Mouse (Mus musculus) kidney, embryonic 14.5 days (tissue): Measurements from ENCODE around the gene Idh3b. TPM values are rescaled to one million over a fixed set of nuclear protein-coding genes. Genes with fewer than 3 reads are reported as not detected.

Experiments
- ATAC-seq: fragments of 200-750 bp; cut with Nextera tagmentation; 2 replicates; pipeline ENCODE4 v1.8.0; 2017; ENCODE audit warnings: moderate number of reproducible peaks, mild to moderate bottlenecking, moderate TSS enrichment, moderate library complexity; ENCODE audit not compliant: low FRiP score, low TSS enrichment
- H3K27ac ChIP-seq: fragments of 300-500 bp; sonication (generic); 2 replicates; pipeline ENCODE4 v1.5.1; 2014; ENCODE audit warnings: low read depth, mild to moderate bottlenecking, low read length, moderate library complexity, mixed read lengths
- H3K27me3 ChIP-seq: fragments of 300-500 bp; sonication (generic); 2 replicates; pipeline ENCODE4 v1.6.1; 2014; ENCODE audit warnings: mild to moderate bottlenecking, low read length; ENCODE audit not compliant: control insufficient read depth, insufficient read depth
- H3K36me3 ChIP-seq: fragments of 300-500 bp; sonication (generic); 2 replicates; pipeline ENCODE4 v1.6.1; 2014; ENCODE audit warnings: low read length, mixed read lengths; ENCODE audit not compliant: control insufficient read depth, insufficient read depth
- H3K4me1 ChIP-seq: fragments of 300-500 bp; sonication (generic); 2 replicates; pipeline ENCODE4 v1.6.1; 2014; ENCODE audit warnings: low read length, mixed read lengths; ENCODE audit not compliant: control insufficient read depth, insufficient read depth
- H3K4me2 ChIP-seq: fragments of 300-500 bp; sonication (generic); replicated peaks from 2 replicates; pipeline ENCODE4 v1.6.1; 2014; ENCODE audit warnings: low read depth, mild to moderate bottlenecking, low read length
- H3K4me3 ChIP-seq: fragments of 300-500 bp; sonication (generic); 2 replicates; pipeline ENCODE4 v1.5.1; 2014; ENCODE audit warnings: mild to moderate bottlenecking, low read length
- H3K9ac ChIP-seq: fragments of 300-500 bp; sonication (generic); 2 replicates; pipeline ENCODE4 v1.6.1; 2014; ENCODE audit warnings: low read depth, mild to moderate bottlenecking, low read length, moderate library complexity
- H3K9me3 ChIP-seq: fragments of 300-500 bp; sonication (generic); 2 replicates; pipeline ENCODE4 v1.6.1; 2016; ENCODE audit warnings: low read length; ENCODE audit not compliant: control insufficient read depth
- WGBS: fragments of 180-500 bp; shearing (Covaris S2); extraction: QIAGEN DNeasy Blood & Tissue Kit; methylation state at CpG from one replicate; pipeline ENCODE4 v1.1.7; 2014; 5-methylcytosine and 5-hydroxymethylcytosine counted together
- polyA plus RNA-seq: library from polyadenylated mRNA; unstranded; fragments of >200 nt; fragmentation: Nextera tagmentation; extraction: Ambion mirVana; gene quantifications from 2 replicates; pipeline ENCODE4 v1.2.1, GENCODE M21; 2014

The Idh3b gene
- polyA plus RNA-seq, 1 experiment from 2014 or later: 181 TPM

- H3K36me3 ChIP-seq: no peaks in the 10 kb centered on the region
- no peak overlapping the region for H3K9ac ChIP-seq
- no peaks in the 10 kb centered on the region for H3K9me3 ChIP-seq
- H3K4me2 ChIP-seq: no peak overlapping the region
- 70% methylated on average over 7 of the region's 7 CpGs for WGBS
- H3K27ac ChIP-seq: no peak overlapping the region
- no peaks in the 10 kb centered on the region for H3K27me3 ChIP-seq
- H3K4me1 ChIP-seq: no peaks in the 10 kb centered on the region
- no peak overlapping the region for H3K4me3 ChIP-seq
- no peak for ATAC-seq
These were observed 36.1 kb downstream of the Idh3b start for GRCm38 (mm10) chr2:130248226-130248625.

GRCm38 (mm10) chr2:130246912-130247311 is 37.4 kb downstream of the Idh3b start:
- Histone ChIP-seq H3K4me3 (no peak overlapping the region), H3K9me3 (no peaks in the 10 kb centered on the region), H3K9ac (no peak overlapping the region), H3K4me1 (no peaks in the 10 kb centered on the region), H3K4me2 (no peak overlapping the region), H3K36me3 (no peaks in the 10 kb centered on the region), H3K27me3 (no peaks in the 10 kb centered on the region), H3K27ac (no peak overlapping the region)
- no peak for ATAC-seq
- WGBS: 49% methylated on average over 9 of the region's 9 CpGs

Other genes with a start within 250 kb of the Idh3b start
- gene Tgm6, start 172.1 kb downstream of the Idh3b start, polyA plus RNA-seq: not detected in 2 replicates
- gene Snrpb, start 105.1 kb downstream of the Idh3b start, polyA plus RNA-seq: 753 and 776 TPM in 2 replicates
- gene Tmc2, start 89.4 kb downstream of the Idh3b start, polyA plus RNA-seq: not detected in 2 replicates
- gene Nop56, start 10.1 kb downstream of the Idh3b start, polyA plus RNA-seq: 311 and 354 TPM in 2 replicates
- 2.8 and 3.1 TPM in 2 replicates for gene Ebf4, start 10.6 kb upstream of the Idh3b start, polyA plus RNA-seq
- gene Cpxm1, start 113.0 kb upstream of the Idh3b start, polyA plus RNA-seq: 51.6 and 63.8 TPM in 2 replicates
- not detected in 2 replicates for gene Gm28372, start 120.7 kb upstream of the Idh3b start, polyA plus RNA-seq
- gene 1700020A23Rik, start 120.7 kb upstream of the Idh3b start, polyA plus RNA-seq: 0.40 TPM in 1 of 2 replicates, not detected in the other
- gene Tmem239, start 121.9 kb upstream of the Idh3b start, polyA plus RNA-seq: not detected in 2 replicates
- gene Vps16, start 139.8 kb upstream of the Idh3b start, polyA plus RNA-seq: 72.3 and 79.2 TPM in 2 replicates
- gene Pced1a, start 140.2 kb upstream of the Idh3b start, polyA plus RNA-seq: 13.0 and 15.0 TPM in 2 replicates
- gene Ptpra, start 165.7 kb upstream of the Idh3b start, polyA plus RNA-seq: 64.3 and 107 TPM in 2 replicates